Mouse (Mus musculus): ENCODE measurements around the gene Nlrp6. TPM values are rescaled to one million over a fixed set of nuclear protein-coding genes. Genes with fewer than 3 reads are reported as not detected.

Gene Nlrp6
- 1.2 and 2.2 TPM in 2 replicates for polyA plus RNA-seq (2014; fragmentation: Nextera tagmentation; extraction: Ambion mirVana)

DNA sequence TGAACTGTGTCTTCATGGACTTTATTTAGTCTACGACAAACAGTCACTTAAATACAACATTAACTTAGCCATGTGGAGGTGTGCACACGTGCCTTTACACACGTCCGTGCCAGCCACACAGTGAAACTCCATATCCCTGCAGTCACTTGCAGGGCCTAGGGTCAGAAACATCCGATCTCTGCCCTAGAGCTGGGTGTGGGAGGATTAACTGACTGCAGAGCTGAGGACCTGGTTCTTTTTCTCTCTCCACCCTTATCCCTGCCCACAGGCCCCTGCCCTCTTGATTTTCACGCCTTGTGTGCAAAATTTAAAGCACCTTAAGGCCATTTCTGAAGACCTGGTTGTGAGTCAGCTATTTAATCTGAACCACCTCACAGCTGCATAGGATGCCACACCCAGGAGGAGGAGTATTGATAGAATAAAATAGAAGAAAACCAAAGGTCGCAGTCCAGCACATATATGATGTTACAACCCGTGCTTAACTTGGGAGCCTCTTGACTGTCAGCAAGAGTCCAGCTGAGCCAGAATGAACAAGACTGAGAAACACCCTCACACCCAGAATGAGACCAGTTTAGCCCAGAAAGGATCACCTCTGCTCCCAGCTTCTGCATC is at the start of gene Nlrp6:
Gene Nlrp6 (plus strand): TSS at position 485 of the 612 bp plus-strand sequence.
- Histone ChIP-seq H3K36me3 (ENCODE audit: control insufficient read depth, insufficient read depth, low read length) (no peaks in the 10 kb centered on the region), H3K9me3 (ENCODE audit: control insufficient read depth, low read depth, low read length) (no peaks in the 10 kb centered on the region), H3K4me2 (replicated peaks; ENCODE audit: low read depth, low read length) (no peak within 1 kb of the TSS), H3K27me3 (ENCODE audit: control insufficient read depth, insufficient read depth, low read length) (peaks cover 36% of the 10 kb centered on the region), H3K9ac (replicated peaks; ENCODE audit: low read depth, low read length) (no peak within 1 kb of the TSS), H3K4me1 (ENCODE audit: control insufficient read depth, insufficient read depth, low read length) (peaks cover 10% of the 10 kb centered on the region; the same call in 1 of the 2 replicates), H3K4me3 (ENCODE audit: low read depth, low read length) (no peak within 1 kb of the TSS), H3K27ac (ENCODE audit: low read length) (no peak within 1 kb of the TSS)
- whole genome bisulfite sequencing = 67% methylated on average over 8 of the region's 8 CpGs
- ATAC-seq (ENCODE audit: insufficient number of reproducible peaks, insufficient read depth, low FRiP score, low read depth) = no peak

- H3K9me3 ChIP-seq (ENCODE audit: control insufficient read depth, low read depth, low read length) = no peaks in the 10 kb centered on the region
- no peak overlapping the region for H3K4me2 ChIP-seq (replicated peaks; ENCODE audit: low read depth, low read length)
- ATAC-seq (ENCODE audit: insufficient number of reproducible peaks, insufficient read depth, low FRiP score, low read depth) = no peak
- 92% methylated on average over 4 of the region's 4 CpGs for WGBS
- H3K9ac ChIP-seq (replicated peaks; ENCODE audit: low read depth, low read length) = no peak overlapping the region
- no peaks in the 10 kb centered on the region for H3K4me1 ChIP-seq (ENCODE audit: control insufficient read depth, insufficient read depth, low read length)
- no peaks in the 10 kb centered on the region for H3K27me3 ChIP-seq (ENCODE audit: control insufficient read depth, insufficient read depth, low read length)
- no peak overlapping the region for H3K27ac ChIP-seq (ENCODE audit: low read length)
- no peak overlapping the region for H3K4me3 ChIP-seq (ENCODE audit: low read depth, low read length)
- peaks cover 14% of the 10 kb centered on the region; the same call in 1 of the 2 replicates for H3K36me3 ChIP-seq (ENCODE audit: control insufficient read depth, insufficient read depth, low read length)
Observed at GRCm38 (mm10) chr7:140874224-140874623, 46.5 kb upstream of the Nlrp6 start.

GRCm38 (mm10) chr7:140877364-140877763 is 43.3 kb upstream of the Nlrp6 start:
- H3K4me1 ChIP-seq (ENCODE audit: control insufficient read depth, insufficient read depth, low read length) = peaks cover 7% of the 10 kb centered on the region; the same call in 1 of the 2 replicates
- H3K4me2 ChIP-seq (replicated peaks; ENCODE audit: low read depth, low read length) = no peak overlapping the region
- H3K4me3 ChIP-seq (ENCODE audit: low read depth, low read length) = no peak overlapping the region
- H3K9me3 ChIP-seq (ENCODE audit: control insufficient read depth, low read depth, low read length) = no peaks in the 10 kb centered on the region
- no peak overlapping the region for H3K27ac ChIP-seq (ENCODE audit: low read length)
- H3K9ac ChIP-seq (replicated peaks; ENCODE audit: low read depth, low read length) = no peak overlapping the region
- no peak for ATAC-seq (ENCODE audit: insufficient number of reproducible peaks, insufficient read depth, low FRiP score, low read depth)
- H3K36me3 ChIP-seq (ENCODE audit: control insufficient read depth, insufficient read depth, low read length) = peaks cover 8% of the 10 kb centered on the region; the same call in 1 of the 2 replicates
- 73% methylated on average over 6 of the region's 6 CpGs for WGBS
- H3K27me3 ChIP-seq (ENCODE audit: control insufficient read depth, insufficient read depth, low read length) = no peaks in the 10 kb centered on the region

- no peak for ATAC-seq (ENCODE audit: insufficient number of reproducible peaks, insufficient read depth, low FRiP score, low read depth)
- Histone ChIP-seq H3K9ac (replicated peaks; ENCODE audit: low read depth, low read length) (no peak overlapping the region), H3K4me3 (ENCODE audit: low read depth, low read length) (no peak overlapping the region), H3K27me3 (ENCODE audit: control insufficient read depth, insufficient read depth, low read length) (no peaks in the 10 kb centered on the region), H3K9me3 (ENCODE audit: control insufficient read depth, low read depth, low read length) (no peaks in the 10 kb centered on the region), H3K36me3 (ENCODE audit: control insufficient read depth, insufficient read depth, low read length) (peaks cover 6% of the 10 kb centered on the region; the same call in 1 of the 2 replicates), H3K4me2 (replicated peaks; ENCODE audit: low read depth, low read length) (no peak overlapping the region), H3K4me1 (ENCODE audit: control insufficient read depth, insufficient read depth, low read length) (peaks cover 7% of the 10 kb centered on the region; the same call in 1 of the 2 replicates), H3K27ac (ENCODE audit: low read length) (no peak overlapping the region)
- WGBS = 89% methylated on average over 7 of the region's 7 CpGs
Observed at GRCm38 (mm10) chr7:140879355-140879754, 41.3 kb upstream of the Nlrp6 start.

GRCm38 (mm10) chr7:140880419-140880818 is 40.3 kb upstream of the Nlrp6 start:
- no peak for ATAC-seq (ENCODE audit: insufficient number of reproducible peaks, insufficient read depth, low FRiP score, low read depth)
- Histone ChIP-seq H3K27ac (ENCODE audit: low read length) (no peak overlapping the region), H3K9me3 (ENCODE audit: control insufficient read depth, low read depth, low read length) (no peaks in the 10 kb centered on the region), H3K27me3 (ENCODE audit: control insufficient read depth, insufficient read depth, low read length) (no peaks in the 10 kb centered on the region), H3K9ac (replicated peaks; ENCODE audit: low read depth, low read length) (no peak overlapping the region), H3K4me1 (ENCODE audit: control insufficient read depth, insufficient read depth, low read length) (peaks cover 7% of the 10 kb centered on the region; the same call in 1 of the 2 replicates), H3K4me3 (ENCODE audit: low read depth, low read length) (no peak overlapping the region), H3K36me3 (ENCODE audit: control insufficient read depth, insufficient read depth, low read length) (peaks cover 9% of the 10 kb centered on the region; the same call in 1 of the 2 replicates), H3K4me2 (replicated peaks; ENCODE audit: low read depth, low read length) (peak overlapping the region; percentile 59; the same call in 1 of the 2 replicates)
- WGBS = 73% methylated on average over 3 of the region's 3 CpGs

GRCm38 (mm10) chr7:140880865-140881515 is 39.7 kb upstream of the Nlrp6 start:
- Histone ChIP-seq H3K27me3 (ENCODE audit: control insufficient read depth, insufficient read depth, low read length) (no peaks in the 10 kb centered on the region), H3K36me3 (ENCODE audit: control insufficient read depth, insufficient read depth, low read length) (peaks cover 4% of the 10 kb centered on the region; the same call in 1 of the 2 replicates), H3K9ac (replicated peaks; ENCODE audit: low read depth, low read length) (peak overlapping the region; percentile 19; the same call in 1 of the 2 replicates), H3K4me3 (ENCODE audit: low read depth, low read length) (peak overlapping the region; percentile 79), H3K4me2 (replicated peaks; ENCODE audit: low read depth, low read length) (peak overlapping the region; percentile 59), H3K27ac (ENCODE audit: low read length) (no peak overlapping the region; the same call in 1 of the 2 replicates), H3K9me3 (ENCODE audit: control insufficient read depth, low read depth, low read length) (no peaks in the 10 kb centered on the region), H3K4me1 (ENCODE audit: control insufficient read depth, insufficient read depth, low read length) (peaks cover 7% of the 10 kb centered on the region; the same call in 1 of the 2 replicates)
- WGBS = 15% methylated on average over 8 of the region's 8 CpGs
- ATAC-seq (ENCODE audit: insufficient number of reproducible peaks, insufficient read depth, low FRiP score, low read depth) = no peak

DNA sequence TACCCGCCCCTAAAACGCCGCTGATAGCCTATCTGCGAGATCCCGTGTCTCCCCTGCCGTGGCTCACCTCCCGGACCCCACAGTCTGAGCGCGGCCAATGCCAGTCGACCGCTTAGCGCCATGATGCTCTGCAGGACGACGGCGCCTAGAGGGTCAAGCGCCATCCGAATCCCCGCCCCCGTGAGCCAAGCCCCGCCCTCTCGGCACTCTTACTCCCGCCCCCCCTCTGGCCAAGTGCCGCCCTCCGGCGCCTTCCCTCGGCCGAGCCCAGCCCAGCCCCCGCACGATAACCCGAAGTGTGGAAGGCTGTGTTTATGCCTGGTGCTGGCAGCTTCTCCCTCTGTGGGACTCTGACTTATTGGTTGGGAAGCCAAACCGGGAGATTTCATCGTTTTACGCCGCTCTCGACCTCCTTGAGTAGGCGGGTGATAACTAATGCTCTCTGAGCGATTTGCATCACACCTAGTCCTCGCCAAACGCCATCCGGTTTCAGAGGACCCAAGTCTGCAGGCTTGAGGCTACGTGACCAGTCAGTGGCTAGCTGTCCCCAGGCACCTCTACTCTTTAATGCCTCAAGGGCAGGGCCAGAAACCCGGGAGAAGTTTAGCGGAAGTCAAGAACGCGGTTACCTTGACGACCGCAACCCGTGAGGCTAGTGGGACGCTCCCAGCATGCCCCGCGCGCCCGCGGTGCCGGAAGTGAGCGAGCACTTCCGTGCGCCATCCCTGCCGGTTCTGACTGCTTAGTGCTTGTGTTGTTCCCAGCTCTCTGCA is 38.8 kb upstream of the Nlrp6 start, which contains the start of the genes Psmd13 and Sirt3:
Gene Psmd13 (plus strand): TSS at position 273 of the 773 bp plus-strand sequence.
Gene Sirt3 (minus strand): TSS at position 614 of the 773 bp plus-strand sequence.
- Histone ChIP-seq H3K4me1 (ENCODE audit: control insufficient read depth, insufficient read depth, low read length) (peaks cover 7% of the 10 kb centered on the region; the same call in 1 of the 2 replicates), H3K9ac (replicated peaks; ENCODE audit: low read depth, low read length) (peak within 1 kb of the TSS; percentile 66), H3K36me3 (ENCODE audit: control insufficient read depth, insufficient read depth, low read length) (peaks cover 7% of the 10 kb centered on the region; the same call in 1 of the 2 replicates), H3K4me2 (replicated peaks; ENCODE audit: low read depth, low read length) (peak within 1 kb of the TSS; percentile 59), H3K4me3 (ENCODE audit: low read depth, low read length) (peak within 1 kb of the TSS; percentile 79), H3K27ac (ENCODE audit: low read length) (peak within 1 kb of the TSS; percentile 85), H3K9me3 (ENCODE audit: control insufficient read depth, low read depth, low read length) (no peaks in the 10 kb centered on the region), H3K27me3 (ENCODE audit: control insufficient read depth, insufficient read depth, low read length) (no peaks in the 10 kb centered on the region)
- WGBS = under 1% methylated on average over 59 of the region's 59 CpGs
- peak; percentile 95 for ATAC-seq (ENCODE audit: insufficient number of reproducible peaks, insufficient read depth, low FRiP score, low read depth)

GRCm38 (mm10) chr7:140882469-140882803 is 38.3 kb upstream of the Nlrp6 start:
- 2% methylated on average over 12 of the region's 12 CpGs for WGBS
- peak overlapping the region; percentile 59 for H3K4me2 ChIP-seq (replicated peaks; ENCODE audit: low read depth, low read length)

More at GRCm38 (mm10) chr7:140882469-140882803, 38.3 kb upstream of the Nlrp6 start:
- peaks cover 7% of the 10 kb centered on the region; the same call in 1 of the 2 replicates for H3K4me1 ChIP-seq (ENCODE audit: control insufficient read depth, insufficient read depth, low read length)
- peak overlapping the region; percentile 51 for H3K9ac ChIP-seq (replicated peaks; ENCODE audit: low read depth, low read length)
- H3K27me3 ChIP-seq (ENCODE audit: control insufficient read depth, insufficient read depth, low read length) = no peaks in the 10 kb centered on the region
- H3K36me3 ChIP-seq (ENCODE audit: control insufficient read depth, insufficient read depth, low read length) = peaks cover 11% of the 10 kb centered on the region; the same call in 1 of the 2 replicates
- H3K4me3 ChIP-seq (ENCODE audit: low read depth, low read length) = peak overlapping the region; percentile 79
- ATAC-seq (ENCODE audit: insufficient number of reproducible peaks, insufficient read depth, low FRiP score, low read depth) = peak; percentile 56
- peak overlapping the region; percentile 85; the same call in 1 of the 2 replicates for H3K27ac ChIP-seq (ENCODE audit: low read length)
- no peaks in the 10 kb centered on the region for H3K9me3 ChIP-seq (ENCODE audit: control insufficient read depth, low read depth, low read length)
